Comparison of ENCODE assay signal across 17 mouse cellular contexts in the genomic region with DNA sequence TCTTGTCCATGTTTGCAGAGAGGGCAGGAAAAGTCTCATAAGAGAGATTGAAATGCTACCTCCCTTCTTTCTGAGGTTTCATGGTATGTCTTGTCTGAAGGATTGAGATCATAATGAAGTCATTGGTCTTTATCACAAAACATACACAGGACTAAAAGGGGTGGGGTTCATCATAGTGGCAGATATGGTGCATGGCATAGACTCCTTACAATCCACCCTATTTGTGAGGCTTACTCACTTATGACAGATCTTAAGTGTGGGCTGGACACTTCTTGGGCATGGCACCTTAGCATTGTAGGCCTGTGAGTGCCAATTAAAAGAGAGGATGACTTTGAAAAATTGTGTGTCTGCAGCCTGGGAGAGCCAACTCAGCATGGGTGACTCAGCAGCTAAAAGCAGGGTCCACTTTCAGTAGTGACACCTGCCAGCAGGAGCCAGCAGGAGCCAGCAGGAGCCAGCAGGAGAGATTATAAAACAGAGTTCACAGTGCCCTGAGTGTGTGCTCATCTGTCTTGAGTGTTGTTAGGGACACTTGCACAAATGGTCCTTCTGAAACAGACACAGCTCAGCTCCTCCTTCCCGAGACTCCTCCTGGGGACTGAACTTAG. TPM values are rescaled to one million over a fixed set of nuclear protein-coding genes. Genes with fewer than 3 reads are reported as not detected.
DNase-seq lines count a peak whose midpoint lies in the region; ATAC-seq lines count a peak whose summit lies in the region.
"Had no signal": no experiment of that assay in that cellular context is flagged by ENCODE, and none has a peak within 500 bp of the region (broad histone marks: within the 10 kb centered on the region; RNA-seq: fewer than 3 reads in every experiment).

No protein-coding gene starts in this region.

- H3K36me3 ChIP-seq in hindbrain, embryonic 12.5 days: no peaks in the 10 kb centered on the region
- no peaks in the 10 kb centered on the region for H3K36me3 ChIP-seq in hindbrain, embryonic 16.5 days (ENCODE audit: control insufficient read depth, insufficient read depth, low read length)
- no peaks in the 10 kb centered on the region for H3K36me3 ChIP-seq in hindbrain, embryonic 14.5 days (replicated peaks; ENCODE audit: control insufficient read depth, insufficient read depth)

- H3K9me3 ChIP-seq in hindbrain, embryonic 12.5 days (replicated peaks): no peaks in the 10 kb centered on the region
- no peaks in the 10 kb centered on the region for H3K9me3 ChIP-seq in hindbrain, embryonic 16.5 days (ENCODE audit: control insufficient read depth, low read length)
- H3K9me3 ChIP-seq in hindbrain, embryonic 14.5 days (ENCODE audit: control insufficient read depth, low read length): no peaks in the 10 kb centered on the region

- H3K9ac ChIP-seq in hindbrain, embryonic 12.5 days: no peak overlapping the region
- no peak overlapping the region for H3K9ac ChIP-seq in hindbrain, embryonic 16.5 days (ENCODE audit: low read depth, low read length)
- H3K9ac ChIP-seq in hindbrain, embryonic 14.5 days: no peak overlapping the region

- peaks cover 7% of the 10 kb centered on the region; the same call in 1 of the 2 replicates for H3K4me1 ChIP-seq in hindbrain, embryonic 12.5 days
- peaks cover 2% of the 10 kb centered on the region for H3K4me1 ChIP-seq in hindbrain, embryonic 16.5 days (ENCODE audit: control insufficient read depth, insufficient read depth, low read depth, low read length)
- peaks cover 3% of the 10 kb centered on the region; the same call in 1 of the 2 replicates for H3K4me1 ChIP-seq in hindbrain, embryonic 14.5 days (replicated peaks; ENCODE audit: control insufficient read depth, insufficient read depth, low read length)

- H3K4me2 ChIP-seq in hindbrain, embryonic 12.5 days (replicated peaks): no peak overlapping the region
- no peak overlapping the region for H3K4me2 ChIP-seq in hindbrain, embryonic 16.5 days (ENCODE audit: low read length)
- no peak overlapping the region for H3K4me2 ChIP-seq in hindbrain, embryonic 14.5 days (replicated peaks)
- H3K4me2 ChIP-seq: heart, embryonic 11.5 days had no signal

- no peak overlapping the region for H3K27ac ChIP-seq in hindbrain, embryonic 12.5 days
- no peak overlapping the region for H3K27ac ChIP-seq in hindbrain, embryonic 16.5 days (ENCODE audit: low read depth, low read length)
- H3K27ac ChIP-seq in hindbrain, embryonic 14.5 days: no peak overlapping the region

- WGBS in hindbrain, embryonic 12.5 days: 59% methylated on average over 1 of the region's 1 CpGs
- 69% methylated on average over 1 of the region's 1 CpGs for WGBS in hindbrain, embryonic 16.5 days
- 58% methylated on average over 1 of the region's 1 CpGs for WGBS in hindbrain, embryonic 14.5 days

- H3K4me3 ChIP-seq in hindbrain, embryonic 12.5 days: no peak overlapping the region
- no peak overlapping the region for H3K4me3 ChIP-seq in hindbrain, embryonic 16.5 days (ENCODE audit: low read length)
- no peak overlapping the region for H3K4me3 ChIP-seq in hindbrain, embryonic 14.5 days (replicated peaks; ENCODE audit: low read length)

- ATAC-seq in hindbrain, embryonic 12.5 days (ENCODE audit: low FRiP score): 0 out of 2 replicates have a peak, but pooled peaks have one; percentile 33
- no peak; the same call in 1 of the 2 replicates for ATAC-seq in hindbrain, embryonic 16.5 days
- ATAC-seq in common myeloid progenitor, adult 5-6 weeks (replicated peaks; ENCODE audit: low read depth, poor library complexity, severe bottlenecking): peak; percentile 58; the same call in 1 of the 2 replicates
- peak; percentile 22; the same call in 1 of the 2 replicates for ATAC-seq in hindbrain, embryonic 14.5 days (ENCODE audit: low FRiP score)
- ATAC-seq: Patski had no signal

- DNase-seq in hindbrain, embryonic 14.5 days (ENCODE audit: low spot score): no peak
- DNase-seq in lung, postnatal 10 days: peak; percentile 6
- DNase-seq in spleen, postnatal 14 days (ENCODE audit: low spot score in 2 of 2): no peak
- DNase-seq in heart, adult 18-20 months: no peak
- no peak for DNase-seq in embryo, embryonic 11 days
- DNase-seq: cerebellum, postnatal 25 days had no signal

- no peaks in the 10 kb centered on the region for H3K27me3 ChIP-seq in hindbrain, embryonic 12.5 days
- no peaks in the 10 kb centered on the region for H3K27me3 ChIP-seq in hindbrain, embryonic 16.5 days (replicated peaks; ENCODE audit: control insufficient read depth, insufficient read depth, low read length)
- no peaks in the 10 kb centered on the region for H3K27me3 ChIP-seq in hindbrain, embryonic 14.5 days (ENCODE audit: control insufficient read depth, insufficient read depth, low read length)
- H3K27me3 ChIP-seq: Patski had no signal

RNA-seq across cellular contexts. Expression of gene Atp8a1, which starts 36.4 kb away (rescaled TPM):
- 34.0 and 37.3 TPM in 2 replicates for polyA plus RNA-seq in hindbrain, embryonic 12.5 days (2016; fragmentation: Nextera tagmentation; extraction: Ambion mirVana)
- polyA plus RNA-seq in hindbrain, embryonic 16.5 days (2015; fragmentation: Nextera tagmentation; extraction: Ambion mirVana): 50.8 and 55.2 TPM in 2 replicates
- total RNA-seq in common myeloid progenitor, adult 5-6 weeks (2017): 76.0 and 77.1 TPM in 2 replicates
- 77.3 and 80.6 TPM in 2 replicates for polyA plus RNA-seq in hindbrain, embryonic 14.5 days (2014; fragmentation: Nextera tagmentation; extraction: Ambion mirVana)
- total RNA-seq in heart, adult 18-20 months (2021): 10 to 100 TPM; 26.9 to 30.1 TPM

RNA-seq across cellular contexts. Expression of gene Gm5108, which starts 57.8 kb away (rescaled TPM):
- not detected in 2 replicates for polyA plus RNA-seq in hindbrain, embryonic 12.5 days (2016; fragmentation: Nextera tagmentation; extraction: Ambion mirVana)
- not detected in 2 replicates for polyA plus RNA-seq in hindbrain, embryonic 16.5 days (2015; fragmentation: Nextera tagmentation; extraction: Ambion mirVana)
- total RNA-seq in common myeloid progenitor, adult 5-6 weeks (2017): not detected in 2 replicates
- polyA plus RNA-seq in hindbrain, embryonic 14.5 days (2014; fragmentation: Nextera tagmentation; extraction: Ambion mirVana): not detected in 2 replicates
- not detected for total RNA-seq in heart, adult 18-20 months (2021)
- total RNA-seq: hematopoietic stem cell, adult 5-6 weeks; layer of hippocampus, postnatal 10 days; left cerebral cortex, postnatal 36 days had no signal
- polyA plus RNA-seq: heart, embryonic 11.5 days; kidney, embryonic 14.5 days; lung, embryonic 16.5 days; Patski; small intestine, adult 2 months had no signal
